Comparison of ENCODE assay signal across 12 mouse cellular contexts in the genomic region with DNA sequence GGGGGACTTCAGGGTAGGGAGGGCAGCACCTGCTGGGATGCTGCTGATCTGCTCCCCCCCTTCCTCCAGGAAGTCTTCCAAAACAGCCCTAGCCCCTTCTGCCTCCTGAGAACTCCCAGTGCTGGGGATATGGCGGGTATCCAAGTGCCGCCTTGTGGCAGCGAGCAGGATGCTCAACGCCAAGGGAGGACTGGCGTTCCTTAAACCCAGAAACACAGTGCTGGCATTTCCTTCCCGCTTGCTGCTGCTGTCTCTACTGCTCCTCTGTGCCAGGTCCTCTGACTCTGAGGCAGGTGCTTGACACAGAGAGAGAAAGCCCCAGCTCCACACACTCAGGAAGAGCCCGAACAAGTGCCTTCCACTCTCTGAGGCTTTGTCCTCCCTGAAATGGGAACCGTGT. TPM values are rescaled to one million over a fixed set of nuclear protein-coding genes. Genes with fewer than 3 reads are reported as not detected.
DNase-seq lines count a peak whose midpoint lies in the region; ATAC-seq lines count a peak whose summit lies in the region.
"Had no signal": no experiment of that assay in that cellular context is flagged by ENCODE, and none has a peak within 500 bp of the region (broad histone marks: within the 10 kb centered on the region; RNA-seq: fewer than 3 reads in every experiment).

No protein-coding gene starts in this region.

- peak; percentile 66 to 70 for DNase-seq in left cerebral cortex, adult 18-20 months (ENCODE audit: low spot score in 2 of 2)
- DNase-seq in left cerebral cortex, adult 11 months (ENCODE audit: low spot score): no peak
- DNase-seq in cerebellum, adult 9-10 months: peak; percentile 78
- DNase-seq in layer of hippocampus, adult 18-20 months (ENCODE audit: low spot score in 2 of 2): peak; percentile 67 to 86
- peak; percentile 85 to 87 for DNase-seq in right cerebral cortex, postnatal 10 days (ENCODE audit: low spot score in 2 of 2)
- DNase-seq in kidney, postnatal 25 days: no peak
- no peak for DNase-seq in embryo, embryonic 10 days (ENCODE audit: low spot score)
- DNase-seq: gastrocnemius, postnatal 10 days had no signal

- ATAC-seq in megakaryocyte progenitor cell, adult 5-6 weeks (replicated peaks; ENCODE audit: poor library complexity): no peak
- ATAC-seq: CD4-positive, CD25-positive, alpha-beta regulatory T cell, adult 4 months had no signal

RNA-seq across cellular contexts. Expression of a gene that starts 10.8 kb away (rescaled TPM):
- total RNA-seq in left cerebral cortex, adult 18-20 months (2021): 100 to 1,000 TPM; 519 to 589 TPM
- total RNA-seq in layer of hippocampus, adult 18-20 months (2021): 100 to 1,000 TPM; 626 to 653 TPM
- 0.05 and 0.49 TPM in 2 replicates for total RNA-seq in megakaryocyte progenitor cell, adult 5-6 weeks (2015)
- not detected in 2 replicates for total RNA-seq in megakaryocyte progenitor cell, adult 5-6 weeks (2017)

RNA-seq across cellular contexts. Expression of a gene that starts 14.2 kb away (rescaled TPM):
- total RNA-seq in left cerebral cortex, adult 18-20 months (2021): 1 to 10 TPM; 3.4 to 3.7 TPM
- 1 to 10 TPM; 3.3 to 3.6 TPM for total RNA-seq in layer of hippocampus, adult 18-20 months (2021)
- 4.1 TPM in 2 replicates for total RNA-seq in megakaryocyte progenitor cell, adult 5-6 weeks (2015)
- total RNA-seq in megakaryocyte progenitor cell, adult 5-6 weeks (2017): 4.2 and 4.4 TPM in 2 replicates

RNA-seq across cellular contexts. Expression of a gene that starts 59.6 kb away (rescaled TPM):
- total RNA-seq in left cerebral cortex, adult 18-20 months (2021): not detected
- not detected for total RNA-seq in layer of hippocampus, adult 18-20 months (2021)
- not detected in 2 replicates for total RNA-seq in megakaryocyte progenitor cell, adult 5-6 weeks (2015)
- not detected in 2 replicates for total RNA-seq in megakaryocyte progenitor cell, adult 5-6 weeks (2017)
- total RNA-seq: gastrocnemius, postnatal 10 days; layer of hippocampus, postnatal 25 days; monocyte, adult 5-6 weeks had no signal

Comparison
In these comparisons a context has a peak if more than half of its experiments do, and no peak if none do; other contexts are left out.
1. DNase-seq: peak in left cerebral cortex, adult 18-20 months (2 of 2), cerebellum, adult 9-10 months (single experiment), layer of hippocampus, adult 18-20 months (2 of 2) and right cerebral cortex, postnatal 10 days (2 of 2); none in left cerebral cortex, adult 11 months (single experiment), kidney, postnatal 25 days (0 of 2) and embryo, embryonic 10 days (single experiment).
2. RNA of a gene that starts 10.8 kb away (total RNA-seq): 626 to 653 TPM in layer of hippocampus, adult 18-20 months and 519 to 589 TPM in left cerebral cortex, adult 18-20 months; 0.05 to 0.49 TPM in megakaryocyte progenitor cell, adult 5-6 weeks; every median in the first group is over 100 times any median in the second.